Mouse (Mus musculus): ENCODE data around the gene Dusp22.
A peak's percentile ranks its signal among the peaks of the same experiment; 100 is the strongest.

The Dusp22 gene

DNA sequence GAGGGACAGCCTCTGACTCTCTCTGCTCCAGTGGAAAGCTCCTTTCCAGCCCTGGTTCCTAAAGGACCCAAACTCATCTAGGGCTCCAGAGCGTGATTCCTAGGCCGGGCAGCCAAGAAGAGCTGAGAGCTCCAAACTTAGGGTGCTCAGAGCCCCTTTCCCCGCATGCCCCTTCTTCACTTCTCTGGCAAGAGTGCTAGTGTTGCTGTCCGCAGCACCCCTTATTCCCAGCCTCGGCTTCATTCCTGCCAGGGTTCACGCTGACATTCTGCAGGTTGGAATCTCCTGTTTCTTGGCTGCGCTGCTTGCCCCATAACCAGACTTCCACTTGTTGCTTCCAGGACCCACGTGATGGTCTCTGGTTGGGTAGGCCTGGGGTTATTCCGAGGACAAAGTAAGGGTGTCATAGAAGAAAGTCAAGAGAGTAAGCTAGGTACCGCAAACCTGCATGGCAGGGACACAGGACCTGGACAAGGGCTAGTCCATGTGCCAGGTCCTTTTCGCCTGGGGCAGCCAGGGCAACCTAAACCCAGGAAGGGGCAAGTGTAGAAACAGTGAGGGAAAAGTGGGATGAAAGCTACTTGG is 89.8 kb downstream of the Dusp22 start:
- peak; percentile 18 for DNase-seq (ENCODE audit: low read depth, low spot score)

DNA sequence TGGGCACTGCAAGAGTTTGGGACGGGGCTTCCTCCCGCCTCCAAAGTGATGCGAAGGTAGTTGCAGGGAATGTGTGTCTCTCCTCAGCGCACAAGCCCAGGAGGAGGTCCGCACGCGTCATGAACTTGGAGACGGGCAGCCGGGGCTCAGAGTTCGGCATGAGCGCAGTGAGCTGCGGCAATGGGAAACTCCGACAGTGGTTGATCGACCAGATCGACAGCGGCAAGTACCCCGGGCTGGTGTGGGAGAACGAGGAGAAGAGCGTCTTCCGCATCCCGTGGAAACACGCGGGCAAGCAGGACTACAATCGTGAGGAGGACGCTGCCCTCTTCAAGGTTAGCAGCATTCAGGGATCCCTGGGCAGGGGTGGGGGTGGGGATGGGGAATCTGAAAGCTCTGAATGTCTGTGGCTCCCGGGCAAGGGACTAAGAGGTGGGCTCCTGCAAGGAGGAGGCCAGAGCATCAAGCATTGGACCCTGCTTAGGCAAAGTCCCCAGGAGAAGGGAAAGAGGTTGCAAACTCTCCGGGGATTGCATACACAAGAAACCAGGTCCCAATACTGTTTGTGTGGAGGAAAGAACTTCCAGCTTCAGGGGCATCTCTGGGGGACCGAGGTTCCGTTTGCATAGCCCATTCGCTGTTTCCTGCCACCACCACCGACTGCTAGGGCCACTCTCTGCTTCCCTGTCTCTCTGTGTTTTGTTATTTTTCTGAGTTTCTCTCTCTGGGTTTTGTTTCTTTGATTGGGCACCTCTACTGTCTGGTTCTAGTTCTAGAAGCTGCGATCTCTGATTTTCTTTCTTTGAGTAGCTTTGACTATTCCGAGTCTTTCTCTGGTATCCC is 90.9 kb downstream of the Dusp22 start:
- DNase-seq (ENCODE audit: low read depth, low spot score), result peak; percentile 34

DNA sequence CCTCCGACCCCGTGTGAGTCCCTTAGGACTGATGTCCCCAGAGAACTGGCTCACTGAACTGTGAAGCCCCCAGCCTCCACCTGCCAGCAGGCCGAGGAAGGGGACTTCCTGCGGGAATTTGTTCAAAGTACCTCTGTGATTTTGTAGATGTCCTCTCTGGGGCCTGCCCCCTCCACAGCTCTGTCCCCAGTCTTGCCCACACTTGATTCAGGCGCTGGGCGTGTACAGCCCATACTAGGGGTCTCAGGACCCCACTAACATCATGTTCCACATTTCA is 91.4 kb downstream of the Dusp22 start:
- no peak for DNase-seq (ENCODE audit: low read depth, low spot score)

DNA sequence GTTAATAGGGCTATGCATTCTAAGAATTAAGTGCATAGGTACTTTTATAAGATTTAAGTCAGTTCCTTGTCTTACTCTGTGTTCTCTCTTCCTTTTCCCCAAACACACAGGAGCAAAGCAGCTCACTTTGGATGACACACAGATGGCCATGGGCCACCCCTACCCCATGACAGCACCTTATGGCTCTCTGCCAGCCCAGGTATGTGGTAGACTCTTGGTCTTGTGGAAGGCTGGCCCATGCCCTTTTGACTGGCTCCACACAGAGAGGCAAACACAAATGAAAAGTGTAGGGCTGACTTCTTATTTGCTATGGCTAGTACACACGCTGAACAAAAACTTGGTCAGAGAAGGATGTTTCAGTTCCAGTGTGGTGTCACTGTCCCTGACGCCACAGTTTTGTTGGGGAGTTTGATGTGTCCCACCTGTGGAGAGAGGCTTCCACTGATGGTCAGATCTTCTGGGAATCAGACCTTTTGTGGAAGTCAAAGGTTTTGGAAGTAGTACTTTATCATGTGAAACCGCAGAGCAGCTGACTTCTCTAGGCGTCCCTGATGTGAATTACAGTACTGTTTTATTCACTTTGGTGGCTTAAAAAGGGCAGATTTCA is 92.9 kb downstream of the Dusp22 start:
- no peak for DNase-seq (ENCODE audit: low read depth, low spot score)

DNA sequence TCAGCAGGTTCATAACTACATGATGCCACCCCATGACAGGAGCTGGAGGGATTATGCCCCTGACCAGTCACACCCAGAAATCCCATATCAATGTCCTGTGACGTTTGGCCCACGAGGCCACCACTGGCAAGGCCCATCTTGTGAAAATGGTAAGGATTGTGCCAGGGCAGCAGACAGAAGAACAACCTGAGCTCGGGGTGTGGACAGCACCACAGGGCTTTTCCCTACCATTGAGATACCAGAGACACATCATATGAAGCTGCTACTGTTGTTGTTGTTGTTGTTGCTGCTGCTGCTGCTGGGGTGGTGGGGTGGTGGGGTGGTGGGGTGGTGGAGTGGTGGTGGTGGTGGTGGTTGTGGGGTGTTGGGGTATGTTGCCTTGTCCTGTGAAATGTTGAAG is 93.6 kb downstream of the Dusp22 start:
- DNase-seq (ENCODE audit: low read depth, low spot score), result no peak

DNA sequence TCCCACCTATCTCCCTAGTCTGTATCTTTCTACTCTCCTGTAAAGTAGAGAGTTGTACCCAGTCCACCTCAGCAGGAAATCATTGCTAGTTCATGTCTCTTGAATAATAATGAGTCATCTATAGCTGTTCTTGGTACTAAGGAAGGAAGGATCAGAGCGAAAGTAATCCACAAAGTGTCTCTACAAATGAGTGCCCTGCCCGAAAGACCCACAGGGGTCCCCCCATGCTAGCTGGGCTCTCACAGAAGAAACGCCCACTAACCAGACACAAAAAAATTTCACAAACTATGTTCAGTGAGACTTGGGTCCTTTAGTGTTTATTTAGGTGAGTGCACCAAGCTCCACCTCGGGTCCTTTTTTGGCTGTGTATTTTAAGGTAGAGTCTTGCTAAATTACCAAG is 94.3 kb downstream of the Dusp22 start:
- DNase-seq (ENCODE audit: low read depth, low spot score), result no peak

DNA sequence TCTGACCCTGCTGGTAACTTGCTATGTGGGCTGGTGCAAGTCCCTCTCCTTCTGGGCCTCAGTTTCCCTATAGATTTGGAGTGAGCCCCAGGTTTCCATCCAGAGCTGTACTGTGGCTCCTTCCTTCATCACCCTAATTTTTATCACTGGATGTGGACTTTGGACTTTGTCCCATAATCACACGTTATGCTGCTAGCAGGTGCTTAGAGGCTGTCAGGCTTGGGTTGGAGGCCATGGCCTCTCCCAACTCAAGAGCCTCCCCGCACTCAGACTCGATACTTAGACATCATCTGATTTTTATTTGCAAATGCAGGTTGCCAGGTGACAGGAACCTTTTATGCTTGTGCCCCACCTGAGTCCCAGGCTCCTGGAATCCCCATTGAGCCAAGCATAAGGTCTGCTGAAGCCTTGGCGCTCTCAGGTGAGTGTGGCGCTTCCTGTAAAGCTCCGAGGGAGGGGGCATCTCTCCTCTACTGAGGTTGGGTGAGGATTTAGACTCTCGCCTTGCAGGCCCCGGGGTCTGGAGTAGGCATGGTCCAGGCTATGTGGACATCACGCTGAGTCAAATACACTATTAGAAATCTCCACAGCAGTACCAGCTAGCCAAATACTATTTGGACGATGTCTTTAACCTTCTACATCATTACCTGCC is 95.2 kb downstream of the Dusp22 start:
- DNase-seq (ENCODE audit: low read depth, low spot score), result no peak

DNA sequence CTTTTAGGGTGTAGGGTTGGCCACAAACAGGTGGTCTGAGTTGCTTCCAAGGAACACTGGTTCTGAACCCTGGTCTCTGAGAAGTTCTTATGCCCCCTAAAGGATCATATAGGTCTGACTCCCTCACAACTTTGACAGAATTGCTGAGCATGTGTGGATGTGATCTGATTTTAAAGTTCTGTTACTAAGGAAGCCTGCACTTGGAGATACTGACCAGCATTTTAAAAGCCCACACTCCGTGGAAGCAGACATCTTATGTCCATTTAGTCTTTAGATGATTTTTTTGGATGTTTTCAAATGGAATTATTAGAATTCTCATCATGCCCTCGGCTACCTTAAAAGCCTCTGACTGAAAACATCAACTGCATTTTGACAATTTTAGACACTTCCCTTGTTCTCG is 95.8 kb downstream of the Dusp22 start:
- no peak for DNase-seq (ENCODE audit: low read depth, low spot score)

DNA sequence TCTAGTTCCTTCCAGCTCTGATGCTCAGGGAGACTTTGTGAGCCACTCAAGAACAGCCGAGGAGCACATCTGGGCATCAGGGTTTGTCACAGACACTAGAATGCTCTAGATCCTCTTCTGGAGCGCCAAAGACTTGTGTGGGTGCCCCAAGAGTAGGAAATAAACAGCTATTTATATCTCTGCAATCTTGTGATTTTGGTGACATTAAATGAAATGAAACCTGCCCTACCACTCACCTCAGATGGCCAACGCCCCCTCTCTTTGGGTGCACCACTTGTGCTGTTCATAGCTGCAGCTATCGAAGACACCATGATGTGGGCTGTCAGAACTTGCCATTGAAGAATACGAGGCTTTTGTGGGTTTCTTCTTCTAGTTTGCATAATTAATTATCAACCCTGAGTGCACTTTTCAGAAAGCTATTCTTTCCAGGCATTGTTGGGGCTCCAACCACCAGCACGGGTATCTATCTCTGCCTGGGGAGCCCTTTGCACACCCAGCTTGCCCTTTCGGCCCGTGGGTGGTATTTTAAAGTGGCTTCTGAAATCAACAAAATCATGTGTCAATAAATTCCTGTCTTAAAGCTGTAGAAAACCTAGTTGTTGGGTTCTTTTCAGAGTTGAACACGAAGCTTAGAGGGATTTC is 96.3 kb downstream of the Dusp22 start:
- DNase-seq (ENCODE audit: low read depth, low spot score), result no peak

DNA sequence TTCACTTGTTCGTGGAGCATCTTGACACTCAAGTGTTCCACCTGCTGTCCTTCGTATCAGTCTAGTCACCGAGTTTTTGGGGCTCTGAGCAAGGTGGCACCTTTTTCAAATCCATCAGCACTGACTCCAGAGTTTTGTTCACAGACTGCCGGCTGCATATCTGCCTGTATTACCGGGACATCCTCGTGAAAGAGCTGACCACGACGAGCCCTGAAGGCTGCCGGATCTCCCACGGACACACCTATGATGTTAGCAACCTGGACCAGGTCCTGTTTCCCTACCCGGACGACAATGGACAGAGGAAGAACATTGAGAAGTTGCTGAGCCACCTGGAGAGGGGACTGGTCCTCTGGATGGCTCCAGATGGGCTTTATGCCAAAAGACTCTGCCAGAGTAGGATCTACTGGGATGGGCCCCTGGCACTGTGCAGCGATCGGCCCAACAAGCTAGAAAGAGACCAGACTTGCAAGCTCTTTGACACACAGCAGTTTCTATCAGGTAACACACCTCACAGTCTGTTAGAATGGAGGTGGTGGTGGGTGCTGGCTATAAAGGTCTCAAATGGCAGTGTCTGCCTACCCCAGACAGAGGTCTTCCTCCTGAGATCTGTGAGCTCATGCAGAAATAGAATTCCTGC is 97.6 kb downstream of the Dusp22 start:
- DNase-seq (ENCODE audit: low read depth, low spot score), result no peak

DNA sequence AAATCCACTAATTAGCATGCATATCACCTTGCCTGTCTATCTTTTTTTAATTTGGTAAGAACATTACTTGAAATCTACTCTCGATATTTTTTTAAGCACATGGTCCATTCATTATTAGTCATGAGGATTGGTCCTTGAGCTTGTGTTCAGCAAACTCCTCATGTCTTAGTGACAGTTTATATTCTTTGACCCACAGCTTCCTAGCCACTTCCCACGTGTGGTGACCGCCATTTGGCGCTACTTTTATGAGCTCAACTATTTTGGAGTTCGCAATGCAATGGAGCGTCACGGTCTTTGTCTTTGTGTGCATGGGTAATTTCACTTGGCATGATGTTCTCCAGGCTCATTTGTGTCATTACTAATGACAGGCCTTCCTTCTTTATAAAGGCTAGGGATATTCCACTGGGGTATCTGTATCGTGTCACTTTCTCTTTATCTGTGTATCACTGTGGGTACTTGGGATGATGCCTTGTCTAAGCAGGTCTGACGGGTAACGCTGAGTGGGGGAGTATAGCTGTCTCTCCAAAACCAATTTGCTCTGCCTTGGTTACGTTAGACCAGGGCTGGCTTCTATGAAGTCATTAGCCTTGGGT is 99.1 kb downstream of the Dusp22 start:
- no peak for DNase-seq (ENCODE audit: low read depth, low spot score)

DNA sequence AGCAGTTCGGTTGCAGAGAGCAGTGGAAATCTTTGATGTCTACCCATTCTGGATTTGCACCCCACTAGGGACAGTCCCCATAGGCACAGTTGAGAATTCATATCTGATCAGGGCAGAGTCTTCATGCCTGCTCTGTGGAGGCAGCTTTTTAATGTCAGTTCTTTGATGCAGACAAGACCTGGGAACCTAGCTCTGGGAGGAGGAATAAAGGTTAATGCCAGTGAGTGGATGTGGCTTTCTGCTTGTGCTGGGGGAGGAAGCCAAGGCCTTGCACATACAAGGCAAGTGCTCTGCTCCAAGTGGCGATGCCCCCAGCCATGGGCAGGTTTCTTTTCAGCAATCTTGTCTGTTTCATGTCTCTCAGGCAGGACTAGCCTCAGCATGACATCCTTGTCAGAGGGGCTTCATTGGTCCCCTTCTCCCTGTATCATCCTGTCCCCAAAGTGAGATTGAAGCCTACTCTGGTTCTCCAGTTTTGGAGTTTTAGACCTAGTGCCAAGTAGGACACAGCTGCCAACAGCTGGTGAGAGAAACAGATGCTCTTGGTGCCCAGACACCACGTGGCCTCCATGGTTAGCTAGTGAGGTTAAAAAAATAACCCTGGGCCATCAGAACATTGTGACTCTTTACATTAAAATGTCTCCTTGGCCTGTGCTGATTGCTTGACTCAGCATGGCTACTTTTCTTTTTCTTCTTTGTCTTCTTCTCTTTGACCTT is 100.7 kb downstream of the Dusp22 start:
- DNase-seq (ENCODE audit: low read depth, low spot score), result no peak

Measured in mesoderm, embryonic 11.5 days (tissue).